Mouse (Mus musculus) layer of hippocampus, postnatal 14 days (tissue): ENCODE measurements around the gene Galnt15. TPM values are rescaled to one million over a fixed set of nuclear protein-coding genes. Genes with fewer than 3 reads are reported as not detected.
"Not testable (repeated sequence)": the region's sequence is repeated elsewhere in the genome, so short reads cannot be mapped to it uniquely, and the experiment has no call there.

Source experiments
- DNase-seq, 2 experiments: peaks; one replicate each; pipeline ENCODE4 v3.0.0; 2021 to 2022; ENCODE audit warnings: low spot score in 2 of 2, mixed read lengths in 1 of 2
- total RNA-seq, 2 experiments: library from RNA; stranded (reverse); gene quantifications; 2 replicates each; pipeline ENCODE4 v1.2.3; 2021

Gene Galnt15
- total RNA-seq, 2 experiments from 2014 or later = 2.6 to 2.7 TPM

- no peak for DNase-seq
These were observed 57.4 kb downstream of the Galnt15 start for GRCm38 (mm10) chr14:32086226-32086625.

GRCm38 (mm10) chr14:32087584-32088248, 58.9 kb downstream of the Galnt15 start:
- not testable (repeated sequence) for DNase-seq

GRCm38 (mm10) chr14:32091124-32091523, 62.3 kb downstream of the Galnt15 start:
- no peak for DNase-seq

GRCm38 (mm10) chr14:32091704-32092103, 62.9 kb downstream of the Galnt15 start:
- no peak for DNase-seq

GRCm38 (mm10) chr14:32093018-32093417, 64.2 kb downstream of the Galnt15 start:
- no peak for DNase-seq

GRCm38 (mm10) chr14:32093500-32094117, 64.8 kb downstream of the Galnt15 start:
- no peak for DNase-seq

GRCm38 (mm10) chr14:32095646-32096045, 66.9 kb downstream of the Galnt15 start:
- DNase-seq = no peak

GRCm38 (mm10) chr14:32096740-32097139, 68.0 kb downstream of the Galnt15 start:
- DNase-seq = no peak

- no peak for DNase-seq
These were observed 68.9 kb downstream of the Galnt15 start for GRCm38 (mm10) chr14:32097691-32098090.

- no peak for DNase-seq
These were observed 70.2 kb downstream of the Galnt15 start for GRCm38 (mm10) chr14:32098951-32099350.

- peak in 1 of 2 experiments; percentile 31 for DNase-seq
These were observed 74.8 kb downstream of the Galnt15 start for GRCm38 (mm10) chr14:32103556-32103955.

- DNase-seq = no peak
These were observed 76.9 kb downstream of the Galnt15 start for GRCm38 (mm10) chr14:32105663-32106062.

- no peak for DNase-seq
These were observed 78.1 kb downstream of the Galnt15 start for GRCm38 (mm10) chr14:32106911-32107310.

Other genes with a start within 250 kb of the Galnt15 start
- gene Ankrd28, start 198.3 kb upstream of the Galnt15 start, total RNA-seq = 10 to 100 TPM; 49.9 to 53.9 TPM
- gene Oxnad1, start 56.4 kb downstream of the Galnt15 start, total RNA-seq = 10 to 100 TPM; 16.5 to 16.7 TPM
- gene Dph3, start 56.7 kb downstream of the Galnt15 start, total RNA-seq = 10 to 100 TPM; 32.9 to 40.7 TPM
- gene Msmb, start 113.0 kb downstream of the Galnt15 start, total RNA-seq = not detected
- 100 to 1,000 TPM; 137 to 141 TPM for gene Ncoa4, start 130.9 kb downstream of the Galnt15 start, total RNA-seq
- 100 to 1,000 TPM in 1 of 2 experiments, 10 to 100 TPM in 1; 70.4 to 104 TPM for gene Timm23, start 172.9 kb downstream of the Galnt15 start, total RNA-seq
- gene Parg, start 173.0 kb downstream of the Galnt15 start, total RNA-seq = 10 to 100 TPM; 40.5 to 41.6 TPM